Mouse (Mus musculus): ENCODE results near the gene Pcbp3. TPM values are rescaled to one million over a fixed set of nuclear protein-coding genes. Genes with fewer than 3 reads are reported as not detected.

Gene Pcbp3
- polyA plus RNA-seq, 1 experiment from 2014 or later, result 49.3 TPM

DNA sequence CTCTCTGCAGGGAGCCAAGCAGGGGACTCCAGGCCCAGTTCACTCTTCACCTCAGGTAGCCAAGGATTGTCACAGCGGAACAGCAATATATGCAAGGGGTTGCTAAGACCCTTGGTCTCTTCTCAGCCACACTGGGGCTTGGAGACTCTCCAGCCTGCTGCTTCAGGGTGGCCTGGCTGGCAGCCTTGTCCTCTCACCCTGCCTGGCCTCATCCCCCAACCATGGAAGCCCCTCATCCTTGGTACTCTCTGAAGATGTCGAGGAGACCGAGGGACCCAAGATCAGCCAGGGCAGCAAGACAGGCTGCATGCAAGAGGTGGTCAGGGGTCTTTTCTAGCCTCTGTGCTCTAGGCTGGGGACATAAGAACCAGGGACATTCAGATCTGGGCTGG, 228.0 kb downstream of the Pcbp3 start:
- H3K9me3 ChIP-seq (replicated peaks), result no peaks in the 10 kb centered on the region
- H3K9ac ChIP-seq, result 0 out of 2 replicates have a peak overlapping the region, but pooled peaks have one; percentile 26
- H3K27me3 ChIP-seq, result no peaks in the 10 kb centered on the region
- peak overlapping the region; percentile 35; the same call in 1 of the 2 replicates for H3K4me2 ChIP-seq
- WGBS, result 39% methylated on average over 3 of the region's 3 CpGs
- no peak for ATAC-seq
- H3K27ac ChIP-seq, result no peak overlapping the region
- no peak overlapping the region for H3K4me3 ChIP-seq
- H3K36me3 ChIP-seq (ENCODE audit: poor library complexity, severe bottlenecking), result no peaks in the 10 kb centered on the region
- peaks cover 12% of the 10 kb centered on the region for H3K4me1 ChIP-seq

DNA sequence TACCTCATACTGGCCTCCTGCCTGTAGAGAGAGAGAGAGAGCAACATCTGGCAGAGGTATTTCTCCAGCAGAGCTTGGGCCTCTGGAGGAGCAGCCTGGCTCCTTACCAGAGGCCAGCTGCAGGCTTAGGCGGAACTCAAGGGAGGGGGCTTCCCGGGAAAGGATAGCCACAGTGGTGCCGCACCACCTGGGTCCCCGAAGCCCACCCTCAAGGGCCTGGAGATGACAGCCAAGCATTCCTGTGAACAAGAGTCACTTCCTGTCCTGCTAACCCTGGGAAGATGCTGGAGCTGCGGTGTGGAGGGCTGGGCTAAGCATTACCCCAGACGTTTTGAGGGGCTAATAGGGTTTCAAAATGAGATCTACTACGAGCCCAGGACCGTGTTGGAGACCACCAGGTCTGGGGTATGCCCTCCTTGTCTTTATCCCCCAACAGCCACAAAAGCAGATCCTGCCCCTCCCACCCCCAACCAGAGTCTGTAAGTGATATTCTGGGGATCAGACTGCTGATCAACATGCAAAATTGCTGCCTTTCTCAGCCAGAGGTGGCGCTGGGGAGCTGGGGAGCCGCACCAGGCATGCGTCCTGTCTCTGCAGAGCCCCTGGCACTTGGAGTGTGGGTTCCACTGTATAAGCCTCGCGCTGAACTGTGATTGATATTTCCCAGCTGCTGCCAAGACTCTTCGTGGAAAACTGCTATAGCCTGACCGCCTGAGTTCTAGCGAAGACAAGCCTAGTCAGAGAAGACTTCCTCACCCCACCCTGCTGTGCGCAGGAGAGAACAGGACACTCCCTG, 228.6 kb downstream of the Pcbp3 start:
- no peaks in the 10 kb centered on the region for H3K36me3 ChIP-seq (ENCODE audit: poor library complexity, severe bottlenecking)
- 0 out of 2 replicates have a peak overlapping the region, but pooled peaks have one; percentile 26 for H3K9ac ChIP-seq
- no peaks in the 10 kb centered on the region for H3K27me3 ChIP-seq
- peak; percentile 68 for ATAC-seq
- peaks cover 15% of the 10 kb centered on the region for H3K4me1 ChIP-seq
- no peak overlapping the region for H3K4me3 ChIP-seq
- peak overlapping the region; percentile 35; the same call in 1 of the 2 replicates for H3K4me2 ChIP-seq
- H3K9me3 ChIP-seq (replicated peaks), result no peaks in the 10 kb centered on the region
- no peak overlapping the region for H3K27ac ChIP-seq
- 19% methylated on average over 17 of the region's 17 CpGs for WGBS

DNA sequence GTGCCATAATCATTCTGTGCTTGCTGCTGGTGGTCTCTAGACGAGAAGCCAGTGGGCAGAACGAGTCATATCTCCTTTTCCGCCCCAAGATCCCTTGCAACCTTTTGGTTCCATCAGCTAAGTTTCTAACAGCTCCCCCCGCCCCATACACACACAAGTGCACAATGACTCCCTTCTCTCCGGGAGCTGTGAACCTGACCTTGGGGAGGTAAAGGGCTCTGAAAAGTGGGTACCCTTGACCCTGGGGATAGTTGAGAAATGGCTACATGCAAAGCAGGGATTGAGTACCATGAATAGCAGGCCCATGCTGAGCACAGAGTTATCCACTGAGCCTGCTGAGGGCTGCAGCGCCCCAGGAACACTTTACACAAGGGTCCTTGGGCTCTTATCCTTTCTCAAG, 229.3 kb downstream of the Pcbp3 start:
- no peaks in the 10 kb centered on the region for H3K36me3 ChIP-seq (ENCODE audit: poor library complexity, severe bottlenecking)
- 83% methylated on average over 6 of the region's 6 CpGs for WGBS
- H3K9ac ChIP-seq, result no peak overlapping the region
- H3K27me3 ChIP-seq, result no peaks in the 10 kb centered on the region
- no peak overlapping the region for H3K4me2 ChIP-seq
- peaks cover 15% of the 10 kb centered on the region for H3K4me1 ChIP-seq
- no peak overlapping the region for H3K27ac ChIP-seq
- ATAC-seq, result no peak
- H3K9me3 ChIP-seq (replicated peaks), result no peaks in the 10 kb centered on the region
- H3K4me3 ChIP-seq, result no peak overlapping the region

DNA sequence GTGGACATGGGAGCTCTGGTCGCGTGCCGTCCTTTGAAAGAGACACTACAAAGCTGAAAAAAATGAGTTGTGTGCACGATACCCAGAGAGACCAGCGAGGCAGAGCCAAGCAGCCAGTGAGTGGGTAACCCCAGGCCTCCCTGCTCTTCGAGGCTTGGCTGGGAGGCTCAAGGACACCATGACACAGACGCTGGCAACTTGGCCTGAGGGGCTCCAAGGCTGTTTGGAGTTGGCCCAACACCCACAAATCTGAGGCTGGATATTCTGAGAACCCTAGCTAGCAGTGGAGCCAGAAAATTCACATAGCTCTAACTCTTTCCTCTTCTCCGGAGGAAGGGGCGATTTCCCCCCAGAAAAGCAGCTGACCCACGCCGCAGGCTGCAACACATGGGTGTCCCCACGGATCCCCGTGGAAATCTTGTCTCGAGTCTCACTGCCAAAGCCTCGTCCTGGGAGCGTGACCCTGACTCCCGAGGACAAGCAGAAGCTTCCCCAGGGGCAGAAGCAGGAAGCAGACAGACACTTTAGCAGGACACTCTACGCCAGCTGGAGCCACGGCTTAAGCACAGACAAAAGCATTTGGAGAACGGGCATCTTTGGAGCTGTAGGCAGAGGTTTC, 230.0 kb downstream of the Pcbp3 start:
- no peak overlapping the region for H3K9ac ChIP-seq
- no peak for ATAC-seq
- WGBS, result 73% methylated on average over 20 of the region's 20 CpGs
- H3K36me3 ChIP-seq (ENCODE audit: poor library complexity, severe bottlenecking), result no peaks in the 10 kb centered on the region
- no peak overlapping the region for H3K27ac ChIP-seq
- no peak overlapping the region for H3K4me3 ChIP-seq
- H3K27me3 ChIP-seq, result no peaks in the 10 kb centered on the region
- H3K4me1 ChIP-seq, result peaks cover 15% of the 10 kb centered on the region
- no peaks in the 10 kb centered on the region for H3K9me3 ChIP-seq (replicated peaks)
- no peak overlapping the region for H3K4me2 ChIP-seq

DNA sequence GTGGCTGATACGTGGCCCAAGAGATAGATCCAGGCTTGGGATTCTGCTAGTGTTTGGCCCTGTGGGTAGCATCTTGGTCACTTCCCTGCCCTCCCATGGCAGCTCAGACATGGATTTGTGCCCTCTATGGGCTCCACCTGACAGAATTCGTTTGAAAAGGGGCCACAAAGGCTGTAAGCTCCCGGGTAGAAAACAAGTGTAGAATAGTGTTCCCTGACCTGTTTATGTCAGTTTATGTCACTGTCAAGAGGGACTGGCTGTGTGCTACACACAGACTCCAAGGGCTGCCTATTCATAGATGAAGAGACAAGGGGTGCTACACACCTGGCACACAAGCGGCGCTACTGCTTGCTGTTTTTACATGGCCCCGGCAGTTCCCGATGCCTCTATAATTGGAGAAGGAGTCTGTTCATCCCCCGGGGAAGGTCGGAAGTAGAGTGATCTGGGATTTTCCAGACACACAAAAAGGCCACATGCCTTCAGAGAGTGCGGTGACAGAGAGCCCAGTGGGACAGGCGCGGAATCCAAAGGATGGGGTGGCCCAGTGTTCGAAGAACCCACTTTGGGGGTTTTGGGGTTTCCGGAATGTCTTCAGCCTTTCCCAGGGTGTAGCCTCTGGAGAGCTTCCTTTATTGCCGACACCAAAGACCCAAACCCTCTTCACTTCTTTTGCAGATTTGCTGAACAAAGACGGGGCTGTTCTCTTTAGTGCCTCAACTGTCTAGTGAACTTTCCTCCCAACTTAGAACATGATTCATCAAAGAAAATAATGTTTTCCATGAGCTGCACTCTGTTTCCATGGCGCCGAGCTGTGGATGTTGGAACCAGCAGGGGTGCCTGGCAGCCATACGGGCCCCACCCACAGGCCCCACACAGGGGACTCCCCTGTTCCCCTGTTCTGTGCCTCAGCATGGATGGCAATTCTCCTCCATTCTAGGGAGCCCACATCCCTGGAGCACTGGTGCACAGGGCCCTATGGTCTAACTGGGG, 231.8 kb downstream of the Pcbp3 start:
- Histone ChIP-seq H3K4me1 (peaks cover 15% of the 10 kb centered on the region), H3K9me3 (replicated peaks) (no peaks in the 10 kb centered on the region), H3K4me3 (no peak overlapping the region), H3K4me2 (no peak overlapping the region), H3K9ac (no peak overlapping the region), H3K27ac (no peak overlapping the region), H3K27me3 (no peaks in the 10 kb centered on the region), H3K36me3 (ENCODE audit: poor library complexity, severe bottlenecking) (no peaks in the 10 kb centered on the region)
- 81% methylated on average over 19 of the region's 19 CpGs for WGBS
- no peak for ATAC-seq

DNA sequence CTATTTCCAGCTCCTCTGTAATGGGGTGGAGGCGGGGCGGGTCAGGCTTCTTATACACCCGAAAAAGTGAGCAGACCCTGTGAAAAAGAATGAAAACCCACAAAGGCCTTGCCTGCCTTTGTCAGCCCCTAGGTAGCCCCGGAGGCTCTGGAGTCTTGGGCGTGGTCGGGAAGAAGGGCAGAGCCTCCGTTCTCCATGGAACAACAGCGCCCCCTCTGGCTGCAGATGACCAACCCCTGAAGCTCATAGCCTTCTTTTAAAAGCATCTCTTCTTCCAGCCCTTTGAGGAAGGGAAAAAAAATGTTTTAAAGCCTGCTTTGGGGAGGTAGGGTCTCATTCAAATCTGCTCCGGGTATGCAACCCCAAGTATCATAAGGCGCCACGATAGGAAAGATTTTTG, 233.3 kb downstream of the Pcbp3 start:
- H3K4me2 ChIP-seq, result peak overlapping the region; percentile 32
- H3K27ac ChIP-seq, result no peak overlapping the region
- H3K27me3 ChIP-seq, result no peaks in the 10 kb centered on the region
- H3K9ac ChIP-seq, result no peak overlapping the region
- peaks cover 12% of the 10 kb centered on the region for H3K4me1 ChIP-seq
- no peaks in the 10 kb centered on the region for H3K36me3 ChIP-seq (ENCODE audit: poor library complexity, severe bottlenecking)
- no peaks in the 10 kb centered on the region for H3K9me3 ChIP-seq (replicated peaks)
- ATAC-seq, result no peak
- 12% methylated on average over 11 of the region's 11 CpGs for WGBS
- H3K4me3 ChIP-seq, result no peak overlapping the region

DNA sequence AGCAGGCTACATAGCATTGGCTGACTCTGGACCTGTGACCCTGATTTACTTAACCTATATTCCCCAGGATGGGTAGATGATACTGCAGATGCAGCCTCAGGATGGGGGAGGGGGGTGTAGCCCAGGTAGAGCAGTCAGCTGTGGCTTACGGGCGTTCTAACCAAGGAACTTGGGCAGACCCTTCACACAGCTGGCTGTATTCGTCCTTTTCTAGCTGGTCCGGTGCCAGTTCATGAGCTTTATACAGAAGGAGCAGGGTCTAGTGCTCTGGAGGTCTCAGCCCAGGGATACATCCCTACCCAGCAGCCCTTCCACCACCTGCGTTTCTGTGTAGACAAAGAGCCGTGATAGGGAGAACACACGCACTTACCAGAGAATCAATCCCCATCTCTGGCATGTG, 234.4 kb downstream of the Pcbp3 start:
- H3K4me3 ChIP-seq, result no peak overlapping the region
- H3K9ac ChIP-seq, result no peak overlapping the region
- 88% methylated on average over 7 of the region's 7 CpGs for WGBS
- ATAC-seq, result no peak
- no peaks in the 10 kb centered on the region for H3K27me3 ChIP-seq
- H3K9me3 ChIP-seq (replicated peaks), result no peaks in the 10 kb centered on the region
- no peak overlapping the region for H3K4me2 ChIP-seq
- no peak overlapping the region for H3K27ac ChIP-seq
- H3K36me3 ChIP-seq (ENCODE audit: poor library complexity, severe bottlenecking), result no peaks in the 10 kb centered on the region
- H3K4me1 ChIP-seq, result 0 out of 2 replicates have a peak, but pooled peaks cover 3% of the 10 kb centered on the region

DNA sequence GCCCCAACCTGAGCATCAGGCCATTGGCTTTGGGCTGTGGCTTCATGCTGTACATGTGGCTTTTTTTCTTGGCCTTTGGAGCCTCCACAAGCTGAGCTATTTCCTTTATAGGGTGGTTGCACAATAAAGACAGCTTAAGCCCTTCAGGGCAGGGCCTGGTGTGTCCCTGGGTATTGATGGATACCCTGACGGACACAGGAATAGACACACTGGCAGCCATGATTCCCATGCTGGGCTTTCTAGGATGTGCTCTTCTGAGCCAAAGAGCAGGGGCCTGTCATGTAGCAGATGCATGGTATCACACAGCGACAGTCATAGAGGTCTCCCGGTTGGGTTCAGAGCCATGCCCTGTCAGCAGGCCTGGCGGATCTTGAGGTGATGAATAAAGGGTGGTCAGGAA, 234.8 kb downstream of the Pcbp3 start:
- H3K36me3 ChIP-seq (ENCODE audit: poor library complexity, severe bottlenecking), result no peaks in the 10 kb centered on the region
- 0 out of 2 replicates have a peak, but pooled peaks cover 3% of the 10 kb centered on the region for H3K4me1 ChIP-seq
- H3K27me3 ChIP-seq, result no peaks in the 10 kb centered on the region
- WGBS, result 92% methylated on average over 4 of the region's 4 CpGs
- no peaks in the 10 kb centered on the region for H3K9me3 ChIP-seq (replicated peaks)
- ATAC-seq, result no peak
- no peak overlapping the region for H3K27ac ChIP-seq
- H3K4me2 ChIP-seq, result no peak overlapping the region
- no peak overlapping the region for H3K4me3 ChIP-seq
- H3K9ac ChIP-seq, result no peak overlapping the region

DNA sequence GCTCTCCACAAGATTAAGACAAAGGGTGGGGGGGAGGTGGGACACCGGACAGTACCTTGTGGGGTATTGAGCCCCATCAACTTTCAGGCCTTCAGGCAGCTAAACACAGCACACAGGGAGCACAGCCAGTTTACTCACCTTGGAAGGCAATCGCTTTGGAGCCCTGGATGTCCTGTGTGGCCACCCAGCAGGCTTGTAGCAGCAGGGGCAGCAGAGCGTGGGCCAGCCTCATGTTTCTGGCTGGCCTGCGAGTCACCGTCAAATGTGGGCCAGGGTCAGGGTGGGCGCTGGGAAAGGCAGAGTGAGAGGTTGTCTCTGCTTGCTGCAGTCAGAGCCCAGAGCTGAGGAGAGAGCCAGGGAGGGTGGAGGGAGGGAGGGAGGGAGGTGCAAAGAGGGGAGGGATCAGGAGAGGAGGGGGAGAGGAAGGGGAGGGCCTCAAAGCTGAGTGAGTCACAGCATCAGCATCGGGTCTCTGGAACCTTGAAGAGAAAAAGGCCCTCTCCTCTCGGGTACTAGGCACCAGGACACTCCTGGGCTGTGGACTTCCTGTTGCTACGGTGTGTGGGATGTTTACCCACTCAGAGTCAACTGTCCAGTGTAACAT, 235.9 kb downstream of the Pcbp3 start, which contains the start of gene Col6a1:
Gene Col6a1 (minus strand): TSS at position 487 of the 604 bp plus-strand sequence.
- WGBS, result 40% methylated on average over 9 of the region's 9 CpGs
- H3K4me2 ChIP-seq, result no peak within 1 kb of the TSS
- no peak for ATAC-seq
- H3K9me3 ChIP-seq (replicated peaks), result no peaks in the 10 kb centered on the region
- H3K27me3 ChIP-seq, result no peaks in the 10 kb centered on the region
- H3K36me3 ChIP-seq (ENCODE audit: poor library complexity, severe bottlenecking), result no peaks in the 10 kb centered on the region
- no peak within 1 kb of the TSS for H3K9ac ChIP-seq
- H3K4me3 ChIP-seq, result no peak within 1 kb of the TSS
- H3K4me1 ChIP-seq, result 0 out of 2 replicates have a peak, but pooled peaks cover 3% of the 10 kb centered on the region
- no peak within 1 kb of the TSS for H3K27ac ChIP-seq

DNA sequence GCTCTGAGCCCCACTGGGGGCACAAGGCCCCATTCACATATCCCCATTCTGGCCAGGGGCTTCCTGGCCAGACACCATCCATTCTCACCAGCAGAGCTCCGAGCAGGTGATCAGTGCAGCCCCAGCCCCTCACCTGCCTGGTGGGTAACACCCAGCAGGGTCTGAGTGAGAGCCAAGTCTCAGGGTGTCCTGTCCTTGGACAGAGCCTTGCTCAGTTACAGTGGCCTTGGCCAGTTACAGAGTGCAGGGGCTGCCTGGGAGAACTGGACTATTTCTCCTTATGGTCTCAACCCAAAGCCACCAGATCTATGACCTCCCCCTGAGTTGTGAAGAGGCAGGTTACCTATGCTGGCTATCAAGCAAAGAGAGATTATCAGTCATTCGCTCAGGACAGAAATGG, 236.6 kb downstream of the Pcbp3 start:
- Histone ChIP-seq H3K4me1 (0 out of 2 replicates have a peak, but pooled peaks cover 3% of the 10 kb centered on the region), H3K36me3 (ENCODE audit: poor library complexity, severe bottlenecking) (no peaks in the 10 kb centered on the region), H3K4me3 (no peak overlapping the region), H3K4me2 (no peak overlapping the region), H3K27me3 (no peaks in the 10 kb centered on the region), H3K9me3 (replicated peaks) (no peaks in the 10 kb centered on the region), H3K9ac (no peak overlapping the region), H3K27ac (no peak overlapping the region)
- WGBS, result 87% methylated on average over 2 of the region's 2 CpGs
- no peak for ATAC-seq

DNA sequence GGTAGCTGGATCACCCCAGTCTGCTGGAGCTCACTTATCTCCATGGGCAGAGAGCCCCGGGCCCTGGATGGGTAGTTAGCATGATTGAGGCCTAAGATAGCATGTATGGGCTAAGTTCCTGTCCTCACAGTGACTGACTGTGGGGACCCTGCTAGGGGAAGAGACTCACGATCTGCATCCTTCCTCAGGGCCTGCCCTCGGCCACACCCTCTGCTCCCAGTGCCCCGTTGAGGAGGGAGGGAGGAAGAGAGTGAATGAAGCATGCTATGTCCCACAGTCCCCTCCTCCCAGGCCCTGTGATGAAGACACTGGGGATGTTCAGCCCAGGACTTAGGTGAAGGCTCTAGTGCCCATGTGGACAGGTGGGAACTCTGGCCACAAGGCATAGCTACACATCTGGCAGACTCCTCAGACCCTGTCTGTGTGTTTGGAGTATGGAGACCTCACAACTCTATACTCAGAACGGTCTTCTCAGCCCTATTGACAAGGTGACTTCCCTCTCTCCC, 237.4 kb downstream of the Pcbp3 start:
- WGBS, result 66% methylated on average over 5 of the region's 5 CpGs
- ATAC-seq, result no peak
- no peak overlapping the region for H3K27ac ChIP-seq
- no peak overlapping the region for H3K4me3 ChIP-seq
- H3K4me2 ChIP-seq, result no peak overlapping the region
- no peaks in the 10 kb centered on the region for H3K27me3 ChIP-seq
- no peaks in the 10 kb centered on the region for H3K36me3 ChIP-seq (ENCODE audit: poor library complexity, severe bottlenecking)
- H3K9me3 ChIP-seq (replicated peaks), result no peaks in the 10 kb centered on the region
- no peak overlapping the region for H3K9ac ChIP-seq
- 0 out of 2 replicates have a peak, but pooled peaks cover 3% of the 10 kb centered on the region for H3K4me1 ChIP-seq
